Mouse (Mus musculus) liver, embryonic 13.5 days (tissue): ENCODE data around the gene Cdh22. TPM values are rescaled to one million over a fixed set of nuclear protein-coding genes. Genes with fewer than 3 reads are reported as not detected.

Source experiments
- ATAC-seq: fragments of 200-750 bp; cut with Nextera tagmentation; 2 replicates; pipeline ENCODE4 v1.8.0; 2017; ENCODE audit warnings: low read depth, mild to moderate bottlenecking, moderate number of reproducible peaks, moderate library complexity
- DNase-seq: peaks from one replicate; pipeline ENCODE4 v3.0.0; 2022
- H3K27ac ChIP-seq: fragments of 300-500 bp; sonication (generic); 2 replicates; pipeline ENCODE4 v1.5.1; 2015; ENCODE audit warnings: moderate library complexity, mild to moderate bottlenecking, inconsistent platforms
- H3K27me3 ChIP-seq: fragments of 300-500 bp; sonication (generic); 2 replicates; pipeline ENCODE4 v1.6.1; 2015; ENCODE audit warnings: mild to moderate bottlenecking, inconsistent platforms
- H3K36me3 ChIP-seq: fragments of 300-500 bp; sonication (generic); 2 replicates; pipeline ENCODE4 v1.6.1; 2015; ENCODE audit warnings: mild to moderate bottlenecking, inconsistent platforms
- H3K4me1 ChIP-seq: fragments of 300-500 bp; sonication (generic); replicated peaks from 2 replicates; pipeline ENCODE4 v1.6.1; 2015; ENCODE audit warnings: inconsistent platforms
- H3K4me2 ChIP-seq: fragments of 300-500 bp; sonication (generic); 2 replicates; pipeline ENCODE4 v1.6.1; 2015; ENCODE audit warnings: inconsistent platforms, mild to moderate bottlenecking, moderate library complexity
- H3K4me3 ChIP-seq: fragments of 300-500 bp; sonication (generic); replicated peaks from 2 replicates; pipeline ENCODE4 v1.5.1; 2015; ENCODE audit warnings: mild to moderate bottlenecking, inconsistent platforms
- H3K9ac ChIP-seq: fragments of 300-500 bp; sonication (generic); 2 replicates; pipeline ENCODE4 v1.6.1; 2015; ENCODE audit warnings: mild to moderate bottlenecking, inconsistent platforms
- H3K9me3 ChIP-seq: fragments of 300-500 bp; sonication (generic); replicated peaks from 2 replicates; pipeline ENCODE4 v1.6.1; 2016; ENCODE audit warnings: inconsistent platforms
- WGBS: fragments of 180-500 bp; shearing (Covaris S2); methylation state at CpG from one replicate; pipeline ENCODE4 v1.1.7; 2015; ENCODE audit not compliant: insufficient replicate concordance; 5-methylcytosine and 5-hydroxymethylcytosine counted together
- polyA plus RNA-seq: library from polyadenylated mRNA; unstranded; fragments of >200 nt; fragmentation: Nextera tagmentation; extraction: Ambion mirVana; gene quantifications from 2 replicates; pipeline ENCODE4 v1.2.1, GENCODE M21; 2015

Gene Cdh22
- polyA plus RNA-seq, 1 experiment from 2014 or later: not detected

GRCm38 (mm10) chr2:165204931-165205330 lies 29.7 kb downstream of the Cdh22 start:
- H3K27me3 ChIP-seq: peaks cover 43% of the 10 kb centered on the region
- no peak overlapping the region for H3K4me2 ChIP-seq
- ATAC-seq (no peak), DNase-seq (no peak)
- H3K27ac ChIP-seq: no peak overlapping the region
- no peak overlapping the region for H3K9ac ChIP-seq
- H3K36me3 ChIP-seq: no peaks in the 10 kb centered on the region
- peaks cover 6% of the 10 kb centered on the region; the same call in 1 of the 2 replicates for H3K4me1 ChIP-seq
- 31% methylated on average over 7 of the region's 7 CpGs for WGBS
- H3K9me3 ChIP-seq: no peaks in the 10 kb centered on the region
- H3K4me3 ChIP-seq: no peak overlapping the region

GRCm38 (mm10) chr2:165201761-165202751 lies 32.6 kb downstream of the Cdh22 start:
- 6% methylated on average over 28 of the region's 28 CpGs for WGBS
- ATAC-seq (no peak), DNase-seq (no peak)
- H3K27me3 ChIP-seq: peaks cover 46% of the 10 kb centered on the region
- H3K4me2 ChIP-seq: peak overlapping the region; percentile 42
- H3K36me3 ChIP-seq: no peaks in the 10 kb centered on the region
- peaks cover 6% of the 10 kb centered on the region; the same call in 1 of the 2 replicates for H3K4me1 ChIP-seq
- H3K4me3 ChIP-seq: no peak overlapping the region
- H3K27ac ChIP-seq: no peak overlapping the region
- no peaks in the 10 kb centered on the region for H3K9me3 ChIP-seq
- no peak overlapping the region for H3K9ac ChIP-seq

- no peak overlapping the region for H3K27ac ChIP-seq
- H3K27me3 ChIP-seq: peaks cover 75% of the 10 kb centered on the region
- ATAC-seq: no peak
- peaks cover 4% of the 10 kb centered on the region; the same call in 1 of the 2 replicates for H3K4me1 ChIP-seq
- no peak overlapping the region for H3K9ac ChIP-seq
- no peak for DNase-seq
- H3K4me3 ChIP-seq: no peak overlapping the region
- no peaks in the 10 kb centered on the region for H3K36me3 ChIP-seq
- no peaks in the 10 kb centered on the region for H3K9me3 ChIP-seq
- 42% methylated on average over 6 of the region's 6 CpGs for WGBS
- H3K4me2 ChIP-seq: no peak overlapping the region
These were observed 37.1 kb downstream of the Cdh22 start for GRCm38 (mm10) chr2:165197546-165197945.

GRCm38 (mm10) chr2:165195411-165196182 lies 39.1 kb downstream of the Cdh22 start:
- Histone ChIP-seq H3K4me3 (no peak overlapping the region), H3K27me3 (peaks cover 55% of the 10 kb centered on the region), H3K36me3 (no peaks in the 10 kb centered on the region), H3K4me2 (no peak overlapping the region), H3K9ac (no peak overlapping the region), H3K4me1 (no peaks in the 10 kb centered on the region), H3K27ac (no peak overlapping the region), H3K9me3 (no peaks in the 10 kb centered on the region)
- 11% methylated on average over 32 of the region's 32 CpGs for WGBS
- ATAC-seq: no peak
- DNase-seq: no peak

GRCm38 (mm10) chr2:165191483-165191882 lies 43.2 kb downstream of the Cdh22 start:
- Histone ChIP-seq H3K36me3 (no peaks in the 10 kb centered on the region), H3K9ac (no peak overlapping the region), H3K9me3 (no peaks in the 10 kb centered on the region), H3K27me3 (peaks cover 28% of the 10 kb centered on the region), H3K4me1 (peaks cover 8% of the 10 kb centered on the region; the same call in 1 of the 2 replicates), H3K4me2 (no peak overlapping the region), H3K4me3 (no peak overlapping the region), H3K27ac (no peak overlapping the region)
- 67% methylated on average over 7 of the region's 7 CpGs for WGBS
- ATAC-seq (no peak), DNase-seq (no peak)

GRCm38 (mm10) chr2:165189546-165189945 lies 45.1 kb downstream of the Cdh22 start:
- H3K4me1 ChIP-seq: peaks cover 8% of the 10 kb centered on the region; the same call in 1 of the 2 replicates
- 37% methylated on average over 3 of the region's 3 CpGs for WGBS
- H3K27me3 ChIP-seq: peaks cover 9% of the 10 kb centered on the region; the same call in 1 of the 2 replicates
- no peaks in the 10 kb centered on the region for H3K9me3 ChIP-seq
- ATAC-seq: peak; percentile 70
- no peak for DNase-seq
- no peak overlapping the region for H3K9ac ChIP-seq
- no peaks in the 10 kb centered on the region for H3K36me3 ChIP-seq
- H3K27ac ChIP-seq: peak overlapping the region; percentile 54; the same call in 1 of the 2 replicates
- H3K4me3 ChIP-seq: no peak overlapping the region
- no peak overlapping the region for H3K4me2 ChIP-seq

- no peak overlapping the region for H3K9ac ChIP-seq
- no peak overlapping the region for H3K27ac ChIP-seq
- ATAC-seq (no peak), DNase-seq (no peak)
- no peak overlapping the region for H3K4me3 ChIP-seq
- no peak overlapping the region for H3K4me2 ChIP-seq
- no peaks in the 10 kb centered on the region for H3K9me3 ChIP-seq
- H3K27me3 ChIP-seq: peaks cover 12% of the 10 kb centered on the region
- H3K4me1 ChIP-seq: peaks cover 12% of the 10 kb centered on the region; the same call in 1 of the 2 replicates
- H3K36me3 ChIP-seq: no peaks in the 10 kb centered on the region
- WGBS: 49% methylated on average over 9 of the region's 9 CpGs
These were observed 46.8 kb downstream of the Cdh22 start for GRCm38 (mm10) chr2:165187648-165188380.

GRCm38 (mm10) chr2:165184015-165184633 lies 50.5 kb downstream of the Cdh22 start:
- no peak overlapping the region for H3K9ac ChIP-seq
- peaks cover 45% of the 10 kb centered on the region for H3K27me3 ChIP-seq
- WGBS: 33% methylated on average over 9 of the region's 9 CpGs
- H3K9me3 ChIP-seq: no peaks in the 10 kb centered on the region
- no peak overlapping the region for H3K27ac ChIP-seq
- ATAC-seq: no peak
- no peak for DNase-seq
- H3K4me3 ChIP-seq: no peak overlapping the region
- H3K4me1 ChIP-seq: peaks cover 10% of the 10 kb centered on the region; the same call in 1 of the 2 replicates
- no peaks in the 10 kb centered on the region for H3K36me3 ChIP-seq
- H3K4me2 ChIP-seq: no peak overlapping the region

- Histone ChIP-seq H3K27ac (no peak overlapping the region), H3K4me1 (peaks cover 4% of the 10 kb centered on the region; the same call in 1 of the 2 replicates), H3K9ac (no peak overlapping the region), H3K36me3 (no peaks in the 10 kb centered on the region), H3K27me3 (peaks cover 61% of the 10 kb centered on the region), H3K4me2 (no peak overlapping the region), H3K4me3 (no peak overlapping the region), H3K9me3 (no peaks in the 10 kb centered on the region)
- 40% methylated on average over 11 of the region's 11 CpGs for WGBS
- no peak for ATAC-seq
- DNase-seq: no peak
These were observed 52.3 kb downstream of the Cdh22 start for GRCm38 (mm10) chr2:165182085-165182976.

GRCm38 (mm10) chr2:165179231-165179630 lies 55.4 kb downstream of the Cdh22 start:
- no peak overlapping the region for H3K27ac ChIP-seq
- 47% methylated on average over 10 of the region's 10 CpGs for WGBS
- no peak overlapping the region for H3K9ac ChIP-seq
- H3K4me3 ChIP-seq: no peak overlapping the region
- ATAC-seq: no peak
- peaks cover 3% of the 10 kb centered on the region; the same call in 1 of the 2 replicates for H3K4me1 ChIP-seq
- H3K9me3 ChIP-seq: no peaks in the 10 kb centered on the region
- no peak overlapping the region for H3K4me2 ChIP-seq
- DNase-seq: no peak
- H3K36me3 ChIP-seq: no peaks in the 10 kb centered on the region
- H3K27me3 ChIP-seq: peaks cover 73% of the 10 kb centered on the region
